Mouse (Mus musculus) embryo, embryonic 11 days (tissue): ENCODE data around the gene Vmn1r91.
"Not testable (repeated sequence)": the region's sequence is repeated elsewhere in the genome, so short reads cannot be mapped to it uniquely, and the experiment has no call there.

Experiments
- DNase-seq: peaks from one replicate; pipeline ENCODE4 v3.0.0-alpha.2; 2015

The Vmn1r91 gene

GRCm38 (mm10) chr7:20099380-20099779 is at the start of gene Vmn1r91:
Gene Vmn1r91, plus strand, starts transcription at chr7:20099680.
- DNase-seq: not testable (repeated sequence)

GRCm38 (mm10) chr7:20064100-20064499 is 35.4 kb upstream of the Vmn1r91 start:
- DNase-seq: not testable (repeated sequence)

GRCm38 (mm10) chr7:20078118-20078517 is 21.4 kb upstream of the Vmn1r91 start:
- DNase-seq: not testable (repeated sequence)

GRCm38 (mm10) chr7:20122479-20122878 is 23.0 kb downstream of the Vmn1r91 start, which contains the start of gene Gm16442:
Gene Gm16442, minus strand, starts transcription at chr7:20122579.
- not testable (repeated sequence) for DNase-seq

GRCm38 (mm10) chr7:20138988-20139387 is 39.5 kb downstream of the Vmn1r91 start, which contains the start of gene Vmn1r93:
Gene Vmn1r93, minus strand, starts transcription at chr7:20139088.
- not testable (repeated sequence) for DNase-seq
